Mouse (Mus musculus) MN1 (cell line): ENCODE measurements around the gene Gm43720.
"Not testable (repeated sequence)": the region's sequence is repeated elsewhere in the genome, so short reads cannot be mapped to it uniquely, and the experiment has no call there.

Experiments used
- DNase-seq: peaks from one replicate; pipeline ENCODE4 v3.0.0-alpha.2; 2016; ENCODE audit warnings: low spot score

Gm43720 gene

DNA sequence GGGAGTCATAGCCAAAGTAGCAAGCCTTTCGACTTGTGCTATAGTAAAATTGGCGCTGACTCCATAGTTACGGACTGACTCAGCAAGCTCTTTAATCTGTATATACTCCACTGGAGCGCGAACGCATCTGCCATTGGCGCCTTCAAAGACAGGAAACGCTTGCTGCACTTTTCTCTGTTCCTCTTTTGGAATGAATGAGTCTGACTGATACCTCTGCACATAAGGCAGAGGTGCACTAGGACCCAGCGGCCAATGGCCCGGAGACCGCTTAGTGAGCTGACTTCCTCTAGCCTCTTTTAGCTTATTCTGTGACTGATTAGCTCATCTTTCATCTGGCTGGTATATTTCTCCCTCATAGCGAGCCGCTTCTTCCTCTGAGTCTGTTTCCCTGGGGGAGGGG, 63.1 kb downstream of the Gm43720 start:
- DNase-seq: not testable (repeated sequence)
